Mouse (Mus musculus) embryonic facial prominence, embryonic 13.5 days (tissue): ENCODE measurements around the gene Zdhhc13. TPM values are rescaled to one million over a fixed set of nuclear protein-coding genes. Genes with fewer than 3 reads are reported as not detected.

Experiments
- ATAC-seq: fragments of 200-750 bp; cut with Nextera tagmentation; 2 replicates; pipeline ENCODE4 v1.8.0; 2017; ENCODE audit warnings: low read depth; ENCODE audit not compliant: insufficient number of reproducible peaks, insufficient read depth, low FRiP score, low TSS enrichment
- H3K27ac ChIP-seq: fragments of 300-500 bp; sonication (generic); 2 replicates; pipeline ENCODE4 v1.5.1; 2015; ENCODE audit warnings: moderate library complexity, mild to moderate bottlenecking, inconsistent platforms
- H3K27me3 ChIP-seq: fragments of 300-500 bp; sonication (generic); 2 replicates; pipeline ENCODE4 v1.6.1; 2015; ENCODE audit warnings: mild to moderate bottlenecking, inconsistent platforms
- H3K36me3 ChIP-seq: fragments of 300-500 bp; sonication (generic); 2 replicates; pipeline ENCODE4 v1.6.1; 2015; ENCODE audit warnings: mild to moderate bottlenecking, inconsistent platforms
- H3K4me1 ChIP-seq: fragments of 300-500 bp; sonication (generic); 2 replicates; pipeline ENCODE4 v1.6.1; 2015; ENCODE audit warnings: inconsistent platforms
- H3K4me2 ChIP-seq: fragments of 300-500 bp; sonication (generic); 2 replicates; pipeline ENCODE4 v1.6.1; 2015; ENCODE audit warnings: moderate library complexity, mild to moderate bottlenecking, inconsistent platforms
- H3K4me3 ChIP-seq: fragments of 300-500 bp; sonication (generic); 2 replicates; pipeline ENCODE4 v1.5.1; 2015; ENCODE audit warnings: mild to moderate bottlenecking, inconsistent platforms
- H3K9ac ChIP-seq: fragments of 300-500 bp; sonication (generic); 2 replicates; pipeline ENCODE4 v1.6.1; 2015; ENCODE audit warnings: mild to moderate bottlenecking, inconsistent platforms
- H3K9me3 ChIP-seq: fragments of 300-500 bp; sonication (generic); 2 replicates; pipeline ENCODE4 v1.6.1; 2016; ENCODE audit warnings: inconsistent platforms
- WGBS: fragments of 180-500 bp; shearing (Covaris S2); methylation state at CpG from one replicate; pipeline ENCODE4 v1.1.7; 2015; ENCODE audit warnings: mixed read lengths; 5-methylcytosine and 5-hydroxymethylcytosine counted together
- polyA plus RNA-seq: library from polyadenylated mRNA; unstranded; fragments of >200 nt; fragmentation: Nextera tagmentation; extraction: Ambion mirVana; gene quantifications from 2 replicates; pipeline ENCODE4 v1.2.1, GENCODE M21; 2015

Zdhhc13 gene
- 28.5 and 30.4 TPM in 2 replicates for polyA plus RNA-seq

DNA sequence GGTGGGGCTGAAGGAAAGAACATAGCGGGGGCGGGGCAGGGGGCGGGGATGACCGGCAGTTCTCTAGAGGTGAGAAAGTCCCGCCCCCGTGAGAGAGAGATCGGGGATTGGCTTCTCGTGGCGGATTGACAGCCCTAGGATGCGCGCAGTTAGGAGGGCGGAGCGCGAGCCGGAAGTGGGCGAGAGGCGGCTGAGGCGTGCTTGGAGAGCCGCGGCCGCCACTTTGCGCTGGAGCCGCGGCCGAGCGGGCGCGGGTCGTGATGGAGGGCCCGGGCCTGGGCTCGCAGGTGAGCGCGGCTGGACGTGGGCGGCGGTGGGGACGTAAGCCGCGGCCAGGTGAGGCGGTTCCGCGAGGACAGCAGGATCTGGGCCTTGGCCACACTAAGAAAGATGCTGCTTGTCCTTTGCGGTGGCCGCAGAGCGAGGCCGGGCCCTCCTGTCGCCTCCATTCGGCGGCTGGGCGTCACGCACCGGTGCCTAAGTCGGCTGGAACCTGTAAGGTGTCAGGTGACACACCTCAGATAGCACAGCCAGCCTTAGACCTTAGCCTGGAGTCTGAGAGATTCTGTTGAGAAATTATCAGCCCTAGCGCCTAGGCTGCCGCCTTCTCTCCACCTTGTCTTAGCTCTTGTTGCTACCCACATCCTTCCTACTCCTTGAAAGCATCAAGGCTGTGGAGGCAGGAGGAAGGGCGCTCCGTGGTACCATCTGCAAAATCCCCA, at the start of gene Zdhhc13:
Gene Zdhhc13 (plus strand): TSS at position 153 of the 722 bp plus-strand sequence.
- Histone ChIP-seq H3K27ac (peak within 1 kb of the TSS; percentile 55), H3K27me3 (no peaks in the 10 kb centered on the region), H3K9ac (peak within 1 kb of the TSS; percentile 86), H3K4me1 (peaks cover 13% of the 10 kb centered on the region), H3K9me3 (no peaks in the 10 kb centered on the region), H3K4me3 (peak within 1 kb of the TSS; percentile 86), H3K36me3 (0 out of 2 replicates have a peak, but pooled peaks cover 5% of the 10 kb centered on the region), H3K4me2 (peak within 1 kb of the TSS; percentile 74)
- ATAC-seq = peak; percentile 97
- WGBS = under 1% methylated on average over 56 of the region's 57 CpGs

DNA sequence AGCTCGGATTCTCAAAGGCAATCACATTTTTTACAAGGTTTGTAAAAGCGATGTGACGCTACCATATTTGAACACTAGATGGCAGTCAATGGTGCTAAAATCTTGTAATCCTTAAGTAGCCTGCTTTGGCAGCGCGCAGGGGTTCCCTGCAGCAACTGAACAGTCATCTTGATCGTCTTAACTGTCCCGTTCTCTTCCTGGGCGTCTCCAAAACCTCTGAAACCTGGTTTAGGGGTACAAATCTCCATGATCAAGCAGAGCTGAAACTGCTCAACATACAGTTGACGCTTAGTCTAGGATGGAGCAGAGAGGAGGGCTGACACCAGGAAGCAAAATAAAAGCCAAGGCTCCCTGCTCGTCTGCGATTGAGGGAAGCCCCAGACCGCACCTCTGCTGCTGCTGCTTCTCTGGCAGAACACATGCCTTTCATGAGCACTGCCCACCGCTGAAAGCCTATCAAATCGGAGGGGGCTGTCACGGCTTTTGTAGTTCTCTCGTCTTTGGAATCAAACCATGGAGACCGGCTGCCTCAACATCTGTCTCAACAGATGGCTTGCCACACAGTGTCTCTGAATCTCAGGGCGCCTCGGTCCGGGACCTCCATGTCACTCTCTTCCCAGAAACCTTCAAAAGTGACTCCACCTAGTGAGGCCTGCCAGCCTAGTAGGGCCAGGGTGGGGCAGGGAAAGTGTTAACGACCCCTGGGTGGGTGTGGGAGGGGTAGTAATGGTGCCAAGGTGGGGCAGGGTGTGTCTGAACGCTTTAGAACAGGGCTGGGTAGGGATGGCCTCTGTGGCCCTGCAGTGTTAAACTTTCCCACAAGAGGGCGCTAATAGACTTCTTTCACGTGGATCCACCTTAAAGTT, 39.3 kb upstream of the Zdhhc13 start:
- peak overlapping the region; percentile 64 for H3K9ac ChIP-seq
- ATAC-seq = peak; percentile 70; the same call in 1 of the 2 replicates
- no peaks in the 10 kb centered on the region for H3K27me3 ChIP-seq
- no peaks in the 10 kb centered on the region for H3K36me3 ChIP-seq
- peak overlapping the region; percentile 85 for H3K4me2 ChIP-seq
- H3K4me1 ChIP-seq = peaks cover 5% of the 10 kb centered on the region; the same call in 1 of the 2 replicates
- peak overlapping the region; percentile 45 for H3K4me3 ChIP-seq
- 2% methylated on average over 24 of the region's 24 CpGs for WGBS
- H3K9me3 ChIP-seq = no peaks in the 10 kb centered on the region
- 0 out of 2 replicates have a peak overlapping the region, but pooled peaks have one; percentile 44 for H3K27ac ChIP-seq

DNA sequence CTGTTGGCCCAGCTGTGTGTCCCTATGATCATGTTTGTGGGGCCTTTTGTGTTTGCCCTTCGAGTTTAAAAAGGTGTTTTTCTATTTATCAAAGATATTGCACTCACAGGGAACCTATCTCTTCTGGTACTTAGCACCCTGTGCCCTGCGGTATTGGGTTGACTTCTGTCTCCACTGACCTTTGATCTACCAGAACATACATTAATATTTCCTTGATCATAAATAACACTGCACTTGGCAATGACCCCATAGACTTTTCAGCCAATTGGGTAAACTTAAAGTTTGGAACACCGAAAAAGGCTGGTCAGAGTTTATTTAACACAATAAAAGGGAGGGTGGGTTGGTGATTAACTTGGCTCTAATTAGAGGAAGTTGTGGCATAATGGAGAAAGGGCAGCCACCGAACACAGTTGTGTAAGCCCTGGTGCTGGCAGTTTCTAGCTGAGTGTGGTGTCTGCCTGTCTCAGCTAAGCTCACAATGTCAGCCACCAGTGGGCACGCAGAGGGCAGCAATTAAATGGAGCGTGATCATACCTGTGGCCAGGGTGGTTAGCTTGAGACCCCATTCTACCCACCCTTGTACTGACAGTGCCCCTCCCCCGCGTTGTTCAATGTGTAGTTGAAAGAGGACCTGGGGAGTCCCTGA, 38.5 kb upstream of the Zdhhc13 start:
- Histone ChIP-seq H3K4me3 (peak overlapping the region; percentile 45; the same call in 1 of the 2 replicates), H3K27me3 (no peaks in the 10 kb centered on the region), H3K4me2 (peak overlapping the region; percentile 85), H3K36me3 (no peaks in the 10 kb centered on the region), H3K4me1 (peaks cover 5% of the 10 kb centered on the region; the same call in 1 of the 2 replicates), H3K9me3 (no peaks in the 10 kb centered on the region), H3K9ac (no peak overlapping the region), H3K27ac (no peak overlapping the region)
- WGBS = 64% methylated on average over 8 of the region's 8 CpGs
- no peak for ATAC-seq

DNA sequence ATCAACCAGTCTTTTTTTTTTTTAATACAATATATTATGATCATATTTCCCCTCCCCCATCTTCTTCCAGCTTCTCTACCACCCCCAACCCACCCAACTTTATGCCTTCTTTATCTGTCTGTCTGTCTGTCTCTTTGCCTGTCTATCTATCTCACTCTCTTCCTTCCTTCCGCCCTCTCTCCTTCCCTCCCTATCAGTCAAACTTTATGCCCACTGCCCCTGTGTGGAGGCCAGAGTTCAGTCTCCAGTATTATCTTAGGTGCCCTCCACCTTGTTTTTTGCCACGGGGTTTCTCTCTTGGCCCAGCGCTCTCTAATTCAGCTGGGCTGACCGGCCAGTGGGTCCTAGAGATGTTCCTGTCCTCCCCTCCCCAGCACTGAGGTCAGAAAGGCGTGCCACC, 37.6 kb upstream of the Zdhhc13 start:
- H3K9ac ChIP-seq = no peak overlapping the region
- H3K4me3 ChIP-seq = no peak overlapping the region
- no peak for ATAC-seq
- H3K27ac ChIP-seq = no peak overlapping the region
- no peaks in the 10 kb centered on the region for H3K27me3 ChIP-seq
- peaks cover 5% of the 10 kb centered on the region; the same call in 1 of the 2 replicates for H3K4me1 ChIP-seq
- 81% methylated on average over 5 of the region's 5 CpGs for WGBS
- H3K36me3 ChIP-seq = no peaks in the 10 kb centered on the region
- no peak overlapping the region for H3K4me2 ChIP-seq
- no peaks in the 10 kb centered on the region for H3K9me3 ChIP-seq

DNA sequence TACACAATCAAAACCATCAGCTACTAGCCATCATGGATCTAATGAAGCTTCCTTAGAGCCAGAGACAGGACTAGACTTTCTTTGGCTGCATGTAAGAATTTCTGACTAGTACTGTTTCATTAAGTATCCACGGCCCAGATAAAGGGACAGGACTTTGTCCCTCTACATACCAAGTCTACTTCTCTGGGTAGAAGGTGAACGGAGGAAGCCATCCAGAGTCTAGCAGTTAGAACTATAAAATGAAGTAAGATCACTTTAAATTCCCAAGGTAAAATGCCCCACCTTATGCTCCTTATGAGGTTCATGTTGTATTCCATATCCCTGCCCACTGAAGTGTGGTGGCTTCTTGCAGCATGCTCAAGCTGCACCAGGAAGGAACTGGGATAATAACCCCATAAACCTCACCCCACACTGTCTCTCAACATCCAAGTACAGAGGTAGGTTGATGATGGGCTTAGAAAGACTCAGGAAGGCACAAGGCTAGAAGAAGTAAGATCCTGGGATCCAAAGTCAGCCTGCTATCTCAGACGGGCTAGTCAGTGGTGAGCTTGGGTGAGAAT, 34.3 kb upstream of the Zdhhc13 start:
- WGBS = 81% methylated on average over 3 of the region's 3 CpGs

DNA sequence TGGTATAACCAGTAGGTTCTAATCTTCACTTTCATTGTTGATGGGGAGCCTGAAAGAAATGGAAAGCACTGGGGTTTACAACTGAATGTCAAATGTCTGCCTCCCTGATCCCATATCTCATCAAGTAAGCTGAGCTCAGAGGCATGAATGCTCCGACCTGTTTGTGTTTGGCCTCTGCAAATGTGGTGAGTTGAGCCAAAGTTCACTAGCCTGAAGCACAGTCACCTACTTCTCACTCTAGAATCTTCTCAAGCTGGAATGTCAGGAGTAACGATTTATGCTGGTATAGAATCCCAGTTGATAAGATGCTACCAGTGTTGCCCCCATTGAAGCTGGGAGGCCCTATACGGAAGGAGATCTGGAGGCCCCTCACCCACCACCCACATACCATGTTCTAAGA, 33.0 kb upstream of the Zdhhc13 start:
- no peak overlapping the region for H3K9ac ChIP-seq
- no peaks in the 10 kb centered on the region for H3K9me3 ChIP-seq
- H3K4me2 ChIP-seq = no peak overlapping the region
- WGBS = 68% methylated on average over 3 of the region's 3 CpGs
- H3K27ac ChIP-seq = no peak overlapping the region
- no peaks in the 10 kb centered on the region for H3K36me3 ChIP-seq
- H3K27me3 ChIP-seq = no peaks in the 10 kb centered on the region
- H3K4me3 ChIP-seq = no peak overlapping the region
- no peak for ATAC-seq
- no peaks in the 10 kb centered on the region for H3K4me1 ChIP-seq

More for the DNA sequence above, 34.3 kb upstream of the Zdhhc13 start:
- H3K36me3 ChIP-seq = no peaks in the 10 kb centered on the region
- no peak overlapping the region for H3K4me2 ChIP-seq
- peaks cover 4% of the 10 kb centered on the region; the same call in 1 of the 2 replicates for H3K4me1 ChIP-seq
- H3K9ac ChIP-seq = no peak overlapping the region
- no peak overlapping the region for H3K4me3 ChIP-seq
- ATAC-seq = no peak
- H3K27ac ChIP-seq = no peak overlapping the region
- no peaks in the 10 kb centered on the region for H3K9me3 ChIP-seq
- H3K27me3 ChIP-seq = no peaks in the 10 kb centered on the region

DNA sequence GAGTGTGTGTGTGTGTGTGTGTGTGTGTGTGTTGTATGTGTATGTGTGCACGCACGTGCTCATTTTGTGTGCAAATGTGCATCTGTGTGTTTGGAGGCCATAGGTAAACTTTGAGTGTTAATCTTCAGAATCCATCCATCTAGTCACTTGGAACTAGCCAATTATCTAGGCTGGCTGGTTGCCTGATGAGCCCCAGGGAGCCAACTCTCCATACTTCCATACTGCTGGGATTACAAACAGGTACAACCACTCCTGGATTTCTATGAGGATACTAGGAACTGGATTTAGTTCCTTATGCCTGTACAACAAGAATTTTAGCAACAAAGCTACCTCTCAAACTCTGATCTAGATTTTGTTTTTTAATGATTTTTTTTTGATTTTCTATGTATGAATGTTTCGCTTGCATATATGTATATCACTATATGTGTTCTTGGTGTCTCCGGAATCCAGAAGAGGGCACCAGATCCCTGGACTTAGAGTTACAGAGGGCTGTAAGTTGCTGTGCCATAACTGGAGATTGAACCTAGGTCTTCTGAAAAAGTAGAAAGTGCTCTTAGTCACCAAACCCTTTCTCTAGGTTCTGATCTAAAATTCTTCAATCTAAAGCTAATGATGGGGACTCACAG, 32.4 kb upstream of the Zdhhc13 start:
- no peaks in the 10 kb centered on the region for H3K36me3 ChIP-seq
- H3K27ac ChIP-seq = no peak overlapping the region
- no peaks in the 10 kb centered on the region for H3K27me3 ChIP-seq
- no peak overlapping the region for H3K4me2 ChIP-seq
- H3K9ac ChIP-seq = no peak overlapping the region
- ATAC-seq = no peak
- H3K4me3 ChIP-seq = no peak overlapping the region
- H3K9me3 ChIP-seq = no peaks in the 10 kb centered on the region
- H3K4me1 ChIP-seq = no peaks in the 10 kb centered on the region
- WGBS = 97% methylated on average over 4 of the region's 4 CpGs

DNA sequence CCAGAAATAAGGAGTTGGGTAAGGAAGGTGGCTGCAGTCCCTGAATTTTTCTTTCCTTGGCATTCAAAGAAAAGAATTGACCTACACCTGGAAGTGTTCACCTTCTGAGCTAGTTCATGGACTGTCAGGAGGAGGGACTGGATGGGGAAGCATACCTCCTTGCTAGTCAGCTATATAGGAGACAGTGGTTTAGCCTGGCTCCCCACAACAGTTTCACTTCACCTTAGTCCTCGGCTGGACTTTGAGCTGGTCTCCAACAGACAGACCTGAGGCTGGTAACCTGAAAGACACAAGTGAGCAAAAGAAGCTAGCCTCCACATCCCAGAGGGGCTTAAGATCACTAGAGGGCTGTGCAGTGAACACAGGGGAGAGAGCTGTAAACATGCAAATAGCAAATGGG, 30.7 kb upstream of the Zdhhc13 start:
- Histone ChIP-seq H3K9ac (no peak overlapping the region), H3K36me3 (no peaks in the 10 kb centered on the region), H3K27ac (no peak overlapping the region), H3K9me3 (no peaks in the 10 kb centered on the region), H3K4me3 (no peak overlapping the region), H3K4me2 (no peak overlapping the region), H3K4me1 (no peaks in the 10 kb centered on the region), H3K27me3 (no peaks in the 10 kb centered on the region)
- no peak for ATAC-seq
- 76% methylated on average over 1 of the region's 1 CpGs for WGBS

DNA sequence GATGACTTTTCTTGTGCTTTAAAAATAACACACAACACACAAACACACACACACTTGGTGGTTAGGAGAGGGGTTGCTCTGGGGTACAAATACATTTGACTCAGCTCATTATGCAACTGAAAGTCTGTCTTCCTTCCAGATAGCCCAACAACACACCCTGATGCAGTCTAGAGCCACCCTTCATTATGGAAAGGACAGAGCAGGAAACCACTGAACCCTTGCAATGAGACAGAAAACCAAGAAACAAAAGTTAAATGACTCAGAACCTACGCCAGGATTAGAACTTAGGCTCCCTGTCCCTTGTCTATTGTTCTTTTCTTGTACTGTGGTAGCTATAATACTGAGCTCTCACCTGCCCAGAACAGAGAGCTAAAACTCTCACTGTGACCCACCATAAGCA, 28.0 kb upstream of the Zdhhc13 start:
- H3K9ac ChIP-seq = no peak overlapping the region
- H3K4me2 ChIP-seq = no peak overlapping the region
- no peak overlapping the region for H3K4me3 ChIP-seq
- no peaks in the 10 kb centered on the region for H3K4me1 ChIP-seq
- no peaks in the 10 kb centered on the region for H3K27me3 ChIP-seq
- WGBS = 68% methylated on average over 1 of the region's 1 CpGs
- H3K9me3 ChIP-seq = no peaks in the 10 kb centered on the region
- ATAC-seq = no peak
- no peak overlapping the region for H3K27ac ChIP-seq
- no peaks in the 10 kb centered on the region for H3K36me3 ChIP-seq

DNA sequence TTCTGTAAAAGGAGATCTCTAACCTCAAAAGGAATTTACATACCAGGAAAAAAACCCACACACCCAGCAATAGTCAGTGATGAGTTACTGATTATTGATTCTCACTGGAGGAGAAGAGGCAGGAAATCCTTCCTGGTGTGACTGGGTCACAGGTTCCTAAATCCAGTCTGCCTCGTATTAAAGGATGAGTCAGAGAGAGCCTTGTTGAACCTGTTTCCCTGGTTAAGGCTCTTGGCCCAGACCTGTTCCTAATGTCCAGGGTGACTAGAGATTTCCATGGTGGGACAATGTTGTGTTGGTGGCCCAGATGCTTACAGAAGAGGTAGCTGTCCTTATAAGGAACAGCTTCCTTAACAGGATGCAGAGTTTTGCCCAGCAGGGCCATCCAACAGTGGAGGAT, 26.5 kb upstream of the Zdhhc13 start:
- Histone ChIP-seq H3K9ac (no peak overlapping the region), H3K36me3 (no peaks in the 10 kb centered on the region), H3K4me1 (no peaks in the 10 kb centered on the region), H3K27ac (no peak overlapping the region), H3K4me2 (no peak overlapping the region), H3K27me3 (no peaks in the 10 kb centered on the region), H3K4me3 (no peak overlapping the region), H3K9me3 (no peaks in the 10 kb centered on the region)
- 35% methylated on average over 1 of the region's 1 CpGs for WGBS
- ATAC-seq = no peak

DNA sequence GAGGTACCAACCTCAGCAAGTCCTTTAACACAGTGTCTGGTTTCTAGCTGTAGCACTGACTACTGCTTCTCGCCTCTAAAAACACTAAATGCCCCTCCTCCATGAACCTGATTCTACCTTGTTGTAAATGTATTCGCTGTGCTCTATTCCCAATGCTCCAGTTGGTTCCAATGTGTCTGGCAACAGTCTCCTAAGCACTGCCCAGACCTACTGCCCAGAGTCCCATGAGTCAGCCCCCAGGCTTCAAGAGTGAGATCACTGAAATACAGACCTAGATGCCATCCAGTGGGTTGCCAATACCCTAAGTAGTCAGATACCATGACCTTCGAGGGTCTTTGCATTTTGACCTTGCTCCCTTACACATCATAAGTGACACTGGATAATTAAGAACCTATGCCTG, 26.1 kb upstream of the Zdhhc13 start:
- Histone ChIP-seq H3K4me2 (no peak overlapping the region), H3K9me3 (no peaks in the 10 kb centered on the region), H3K9ac (no peak overlapping the region), H3K27ac (no peak overlapping the region), H3K27me3 (no peaks in the 10 kb centered on the region), H3K4me3 (no peak overlapping the region), H3K4me1 (no peaks in the 10 kb centered on the region), H3K36me3 (no peaks in the 10 kb centered on the region)
- no peak for ATAC-seq
- 85% methylated on average over 3 of the region's 3 CpGs for WGBS
